Mouse (Mus musculus) lung, adult 18-20 months (tissue): ENCODE measurements at regions not wholly inside any gene's neighbourhood (a gene's known extent, or its start where the extent isn't known, plus 50 kb on each side); places are given as distances from the start of the nearest gene placed in this dataset.
A peak's percentile ranks its signal among the peaks of the same experiment; 100 is the strongest.

Experiments
- DNase-seq, 2 experiments: peaks; one replicate each; pipeline ENCODE4 v3.0.0; 2022; ENCODE audit warnings: mixed read lengths in 2 of 2

GRCm38 (mm10) chr4:152920261-152920660 lies 442.6 kb upstream of the Kcnab2 start:
- DNase-seq: no peak

GRCm38 (mm10) chr4:152919851-152920250 lies 442.2 kb upstream of the Kcnab2 start:
- no peak for DNase-seq

- no peak for DNase-seq
Measured at GRCm38 (mm10) chr4:152916576-152916975, 438.9 kb upstream of the Kcnab2 start.

- DNase-seq: no peak
Measured at GRCm38 (mm10) chr4:152913497-152913896, 435.8 kb upstream of the Kcnab2 start.

- no peak for DNase-seq
Measured at GRCm38 (mm10) chr4:152912846-152913245, 435.2 kb upstream of the Kcnab2 start.

- DNase-seq: no peak
Measured at GRCm38 (mm10) chr4:152908235-152908634, 430.6 kb upstream of the Kcnab2 start.

- DNase-seq: no peak
Measured at GRCm38 (mm10) chr4:152902851-152903250, 425.2 kb upstream of the Kcnab2 start.

GRCm38 (mm10) chr4:152900049-152900448 lies 422.4 kb upstream of the Kcnab2 start:
- DNase-seq: no peak

- DNase-seq: no peak
Measured at GRCm38 (mm10) chr4:152895076-152895475, 417.4 kb upstream of the Kcnab2 start.

- no peak for DNase-seq
Measured at GRCm38 (mm10) chr4:152892997-152893396, 415.3 kb upstream of the Kcnab2 start.

- no peak for DNase-seq
Measured at GRCm38 (mm10) chr4:152889211-152889610, 411.5 kb upstream of the Kcnab2 start.

- no peak for DNase-seq
Measured at GRCm38 (mm10) chr4:152888306-152888705, 410.6 kb upstream of the Kcnab2 start.

GRCm38 (mm10) chr4:152886773-152887172 lies 409.1 kb upstream of the Kcnab2 start:
- DNase-seq: no peak

GRCm38 (mm10) chr4:152881433-152881930 lies 403.8 kb upstream of the Kcnab2 start:
- no peak for DNase-seq

GRCm38 (mm10) chr4:152880368-152880767 lies 402.7 kb upstream of the Kcnab2 start:
- no peak for DNase-seq

- no peak for DNase-seq
Measured at GRCm38 (mm10) chr4:152878941-152879340, 401.3 kb upstream of the Kcnab2 start.

- DNase-seq: no peak
Measured at GRCm38 (mm10) chr4:152878401-152878800, 400.7 kb upstream of the Kcnab2 start.

- DNase-seq: no peak
Measured at GRCm38 (mm10) chr4:152870046-152870445, 392.4 kb upstream of the Kcnab2 start.

GRCm38 (mm10) chr4:152865894-152866293 lies 388.2 kb upstream of the Kcnab2 start:
- no peak for DNase-seq

- DNase-seq: no peak
Measured at GRCm38 (mm10) chr4:152862818-152863614, 385.3 kb upstream of the Kcnab2 start.

GRCm38 (mm10) chr4:152859161-152859560 lies 381.5 kb upstream of the Kcnab2 start:
- DNase-seq: no peak

- DNase-seq: peak in 1 of 2 experiments; percentile 2
Measured at GRCm38 (mm10) chr4:152850147-152850546, 372.5 kb upstream of the Kcnab2 start.

- DNase-seq: no peak
Measured at GRCm38 (mm10) chr4:152836080-152836479, 358.4 kb upstream of the Kcnab2 start.

- peak in 1 of 2 experiments; percentile 8 for DNase-seq
Measured at GRCm38 (mm10) chr4:152834421-152835110, 356.9 kb upstream of the Kcnab2 start.
